ENCODE assay signal across 26 mouse cellular contexts in genomic region chr16:45824025-45824424, GRCm38 (mm10).
A peak's percentile ranks its signal among the peaks of the same experiment; 100 is the strongest.
DNase-seq lines count a peak whose midpoint lies in the region; ATAC-seq and TF ChIP-seq lines count a peak whose summit lies in the region.
"Had no signal": no experiment of that assay in that cellular context is flagged by ENCODE, and none has a peak within 500 bp of the region (broad histone marks: within the 10 kb centered on the region; RNA-seq: fewer than 3 reads in every experiment).

No protein-coding gene starts in this region.

- H3K36me3 ChIP-seq in kidney, embryonic 16.5 days (ENCODE audit: insufficient read depth, low read length) = peaks cover 28% of the 10 kb centered on the region
- peaks cover 28% of the 10 kb centered on the region for H3K36me3 ChIP-seq in lung, embryonic 15.5 days
- H3K36me3 ChIP-seq in midbrain, embryonic 14.5 days (ENCODE audit: control insufficient read depth, insufficient read depth, low read length) = peaks cover 7% of the 10 kb centered on the region; the same call in 1 of the 2 replicates

- peak; percentile 57; the same call in 1 of the 2 replicates for ATAC-seq in kidney, embryonic 16.5 days (ENCODE audit: low FRiP score, low TSS enrichment)
- ATAC-seq in lung, embryonic 15.5 days (ENCODE audit: borderline replicate concordance, extremely low read depth, low FRiP score, low TSS enrichment) = no peak
- ATAC-seq in midbrain, embryonic 14.5 days (ENCODE audit: low FRiP score, low TSS enrichment) = no peak
- ATAC-seq: CD4-positive, CD25-positive, alpha-beta regulatory T cell, adult 4 months; forebrain, embryonic 15.5 days had no signal

- no peak for TF ChIP-seq CTCF in lung, adult 2 months (IDR thresholded peaks at IDR 0.05; ENCODE audit: insufficient read depth, low read length)
- TF ChIP-seq CTCF in embryonic fibroblast, embryonic 13.5 days (IDR thresholded peaks at IDR 0.05; ENCODE audit: borderline replicate concordance, insufficient read depth, low read length) = no peak

- no peak for TF ChIP-seq POLR2A in lung, adult 2 months (IDR thresholded peaks at IDR 0.05; ENCODE audit: borderline replicate concordance, extremely low read depth, low read depth, low read length)
- TF ChIP-seq POLR2A in embryonic fibroblast, embryonic 13.5 days (IDR thresholded peaks at IDR 0.05; ENCODE audit: low read depth, low read length) = no peak

- 0 out of 2 replicates have a peak overlapping the region, but pooled peaks have one; percentile 2 for H3K4me2 ChIP-seq in kidney, embryonic 16.5 days (replicated peaks; ENCODE audit: low read depth, low read length)
- H3K4me2 ChIP-seq in lung, embryonic 15.5 days = no peak overlapping the region
- H3K4me2 ChIP-seq in midbrain, embryonic 14.5 days (ENCODE audit: low read length) = no peak overlapping the region
- H3K4me2 ChIP-seq: embryonic facial prominence, embryonic 12.5 days; embryonic facial prominence, embryonic 15.5 days; forebrain, embryonic 12.5 days; forebrain, embryonic 15.5 days; heart, embryonic 12.5 days; heart, embryonic 15.5 days; hindbrain, embryonic 13.5 days had no signal

- H3K9me3 ChIP-seq in kidney, embryonic 16.5 days (ENCODE audit: low read length) = peaks cover 6% of the 10 kb centered on the region
- H3K9me3 ChIP-seq in lung, embryonic 15.5 days = no peaks in the 10 kb centered on the region
- H3K9me3 ChIP-seq in midbrain, embryonic 14.5 days (ENCODE audit: control insufficient read depth, low read length) = no peaks in the 10 kb centered on the region
- H3K9me3 ChIP-seq: embryonic facial prominence, embryonic 12.5 days; embryonic facial prominence, embryonic 15.5 days; forebrain, embryonic 12.5 days; forebrain, embryonic 15.5 days; heart, embryonic 15.5 days; hindbrain, embryonic 13.5 days had no signal

- H3K27ac ChIP-seq in kidney, embryonic 16.5 days (ENCODE audit: low read length) = peak overlapping the region; percentile 81
- peak overlapping the region; percentile 9; the same call in 1 of the 2 replicates for H3K27ac ChIP-seq in lung, embryonic 15.5 days
- H3K27ac ChIP-seq in embryonic fibroblast, embryonic 13.5 days (ENCODE audit: insufficient read depth, low read length) = peak overlapping the region; percentile 32; the same call in 1 of the 2 replicates
- no peak overlapping the region for H3K27ac ChIP-seq in midbrain, embryonic 14.5 days (replicated peaks; ENCODE audit: low read depth, low read length)
- H3K27ac ChIP-seq: embryonic facial prominence, embryonic 12.5 days; embryonic facial prominence, embryonic 15.5 days; forebrain, embryonic 12.5 days; forebrain, embryonic 15.5 days; heart, embryonic 15.5 days; hindbrain, embryonic 10.5 days; hindbrain, embryonic 13.5 days had no signal

- no peak for DNase-seq in kidney, postnatal 14 days
- DNase-seq in lung, adult 2 months = no peak
- no peak for DNase-seq in midbrain, embryonic 14.5 days
- DNase-seq: adrenal gland, adult 2 months; adrenal gland, postnatal 14 days; cerebellum, adult 11 months; cerebellum, adult 2 months; cerebellum, adult 9-11 months; cerebellum, postnatal 25 days; gastrocnemius, postnatal 25 days; heart, adult 18-20 months; heart, postnatal 10 days; heart, postnatal 36 days had no signal

- WGBS in kidney, embryonic 16.5 days = 32% methylated on average over 4 of the region's 4 CpGs
- WGBS in lung, embryonic 15.5 days = 40% methylated on average over 4 of the region's 4 CpGs
- WGBS in lung, adult 2 months = 36% methylated on average over 4 of the region's 4 CpGs
- WGBS in midbrain, embryonic 14.5 days = 89% methylated on average over 4 of the region's 4 CpGs

- H3K27me3 ChIP-seq in kidney, embryonic 16.5 days (ENCODE audit: insufficient read depth, low read length) = no peaks in the 10 kb centered on the region
- no peaks in the 10 kb centered on the region for H3K27me3 ChIP-seq in lung, embryonic 15.5 days
- H3K27me3 ChIP-seq in midbrain, embryonic 14.5 days (ENCODE audit: control insufficient read depth, insufficient read depth, low read length) = no peaks in the 10 kb centered on the region
- H3K27me3 ChIP-seq: embryonic facial prominence, embryonic 12.5 days; embryonic facial prominence, embryonic 15.5 days; forebrain, embryonic 12.5 days; forebrain, embryonic 15.5 days; heart, embryonic 12.5 days; heart, embryonic 15.5 days; hindbrain, embryonic 13.5 days had no signal

- no peak overlapping the region for H3K4me3 ChIP-seq in kidney, embryonic 16.5 days (ENCODE audit: low read length)
- no peak overlapping the region for H3K4me3 ChIP-seq in lung, embryonic 15.5 days
- no peak overlapping the region for H3K4me3 ChIP-seq in lung, adult 2 months (replicated peaks; ENCODE audit: extremely low read depth, low read depth, low read length)
- no peak overlapping the region for H3K4me3 ChIP-seq in embryonic fibroblast, embryonic 13.5 days (ENCODE audit: insufficient read depth, low read length)
- no peak overlapping the region for H3K4me3 ChIP-seq in midbrain, embryonic 14.5 days (replicated peaks; ENCODE audit: low read depth, low read length)
- H3K4me3 ChIP-seq: embryonic facial prominence, embryonic 12.5 days; embryonic facial prominence, embryonic 15.5 days; erythroblast, embryonic 14.5 days; forebrain, embryonic 12.5 days; forebrain, embryonic 15.5 days; heart, embryonic 12.5 days; heart, embryonic 15.5 days; hindbrain, embryonic 10.5 days; hindbrain, embryonic 13.5 days had no signal

- peaks cover 23% of the 10 kb centered on the region for H3K4me1 ChIP-seq in kidney, embryonic 16.5 days (ENCODE audit: insufficient read depth, low read length)
- peaks cover 13% of the 10 kb centered on the region for H3K4me1 ChIP-seq in lung, embryonic 15.5 days
- H3K4me1 ChIP-seq in lung, adult 2 months (ENCODE audit: control insufficient read depth, insufficient read depth, low read length) = peaks cover 11% of the 10 kb centered on the region
- H3K4me1 ChIP-seq in embryonic fibroblast, embryonic 13.5 days (ENCODE audit: control insufficient read depth, insufficient read depth, low read length) = peaks cover 6% of the 10 kb centered on the region; the same call in 1 of the 2 replicates
- H3K4me1 ChIP-seq in midbrain, embryonic 14.5 days (ENCODE audit: control insufficient read depth, insufficient read depth, low read length) = no peaks in the 10 kb centered on the region
- H3K4me1 ChIP-seq: embryonic facial prominence, embryonic 12.5 days; forebrain, embryonic 12.5 days; forebrain, embryonic 15.5 days; heart, embryonic 12.5 days; hindbrain, embryonic 10.5 days; hindbrain, embryonic 13.5 days had no signal

- no peak overlapping the region for H3K9ac ChIP-seq in kidney, embryonic 16.5 days (replicated peaks; ENCODE audit: low read length)
- H3K9ac ChIP-seq in lung, embryonic 15.5 days = no peak overlapping the region
- H3K9ac ChIP-seq in midbrain, embryonic 14.5 days (replicated peaks; ENCODE audit: low read length) = no peak overlapping the region
- H3K9ac ChIP-seq: embryonic facial prominence, embryonic 12.5 days; embryonic facial prominence, embryonic 15.5 days; forebrain, embryonic 12.5 days; forebrain, embryonic 15.5 days; heart, embryonic 12.5 days; heart, embryonic 15.5 days; hindbrain, embryonic 13.5 days had no signal
